Mouse (Mus musculus) lung, postnatal 0 days (tissue): ENCODE measurements around the gene Ifi27l2b.

ENCODE experiments used
- CTCF ChIP-seq: IDR thresholded peaks from 2 replicates; pipeline ENCODE4 v1.5.1; 2016; ENCODE audit warnings: antibody characterized with exemption, mild to moderate bottlenecking
- EP300 ChIP-seq: IDR thresholded peaks from 2 replicates; pipeline ENCODE4 v1.6.1; 2016; ENCODE audit warnings: antibody characterized with exemption, mild to moderate bottlenecking, control low read depth

- TF ChIP-seq EP300 (no peak), CTCF (no peak)
Observed at GRCm38 (mm10) chr12:103487750-103488149, 30.7 kb upstream of the Ifi27l2b start.
